Mouse (Mus musculus): Measurements from ENCODE around the gene Fto. TPM values are rescaled to one million over a fixed set of nuclear protein-coding genes. Genes with fewer than 3 reads are reported as not detected.

Fto gene
- polyA plus RNA-seq, 1 experiment from 2014 or later: 149 TPM

GRCm38 (mm10) chr8:91395340-91396055 is 82.2 kb downstream of the Fto start:
- no peak overlapping the region for H3K4me3 ChIP-seq (replicated peaks; ENCODE audit: low read length)
- ATAC-seq (ENCODE audit: low FRiP score): no peak
- no peak overlapping the region for H3K4me2 ChIP-seq (replicated peaks)
- no peak overlapping the region for H3K27ac ChIP-seq
- no peak for DNase-seq (ENCODE audit: low spot score)
- H3K4me1 ChIP-seq (replicated peaks; ENCODE audit: control insufficient read depth, insufficient read depth, low read length): no peaks in the 10 kb centered on the region; the same call in 1 of the 2 replicates
- WGBS: 80% methylated on average over 6 of the region's 6 CpGs
- H3K9me3 ChIP-seq (ENCODE audit: control insufficient read depth, low read length): no peaks in the 10 kb centered on the region
- no peak overlapping the region for H3K9ac ChIP-seq
- no peaks in the 10 kb centered on the region for H3K27me3 ChIP-seq (ENCODE audit: control insufficient read depth, insufficient read depth, low read length)
- no peaks in the 10 kb centered on the region for H3K36me3 ChIP-seq (replicated peaks; ENCODE audit: control insufficient read depth, insufficient read depth)

GRCm38 (mm10) chr8:91398053-91398452 is 84.7 kb downstream of the Fto start:
- Histone ChIP-seq H3K4me1 (replicated peaks; ENCODE audit: control insufficient read depth, insufficient read depth, low read length) (no peaks in the 10 kb centered on the region; the same call in 1 of the 2 replicates), H3K4me3 (replicated peaks; ENCODE audit: low read length) (no peak overlapping the region), H3K9me3 (ENCODE audit: control insufficient read depth, low read length) (no peaks in the 10 kb centered on the region), H3K36me3 (replicated peaks; ENCODE audit: control insufficient read depth, insufficient read depth) (no peaks in the 10 kb centered on the region), H3K9ac (no peak overlapping the region), H3K27ac (no peak overlapping the region), H3K27me3 (ENCODE audit: control insufficient read depth, insufficient read depth, low read length) (no peaks in the 10 kb centered on the region), H3K4me2 (replicated peaks) (no peak overlapping the region)
- DNase-seq (ENCODE audit: low spot score) (no peak), ATAC-seq (ENCODE audit: low FRiP score) (no peak)
- 95% methylated on average over 5 of the region's 5 CpGs for WGBS

- Histone ChIP-seq H3K4me3 (replicated peaks; ENCODE audit: low read length) (no peak overlapping the region), H3K9me3 (ENCODE audit: control insufficient read depth, low read length) (no peaks in the 10 kb centered on the region), H3K27me3 (ENCODE audit: control insufficient read depth, insufficient read depth, low read length) (no peaks in the 10 kb centered on the region), H3K36me3 (replicated peaks; ENCODE audit: control insufficient read depth, insufficient read depth) (no peaks in the 10 kb centered on the region), H3K4me1 (replicated peaks; ENCODE audit: control insufficient read depth, insufficient read depth, low read length) (no peaks in the 10 kb centered on the region), H3K27ac (no peak overlapping the region), H3K4me2 (replicated peaks) (no peak overlapping the region), H3K9ac (no peak overlapping the region)
- WGBS: 92% methylated on average over 9 of the region's 9 CpGs
- ATAC-seq (ENCODE audit: low FRiP score) (no peak), DNase-seq (ENCODE audit: low spot score) (no peak)
Observed at GRCm38 (mm10) chr8:91402980-91403975, 90.0 kb downstream of the Fto start.

GRCm38 (mm10) chr8:91404311-91404710 is 91.0 kb downstream of the Fto start:
- Histone ChIP-seq H3K27me3 (ENCODE audit: control insufficient read depth, insufficient read depth, low read length) (no peaks in the 10 kb centered on the region), H3K9ac (no peak overlapping the region), H3K4me2 (replicated peaks) (no peak overlapping the region), H3K4me3 (replicated peaks; ENCODE audit: low read length) (no peak overlapping the region), H3K4me1 (replicated peaks; ENCODE audit: control insufficient read depth, insufficient read depth, low read length) (no peaks in the 10 kb centered on the region), H3K27ac (no peak overlapping the region), H3K36me3 (replicated peaks; ENCODE audit: control insufficient read depth, insufficient read depth) (0 out of 2 replicates have a peak, but pooled peaks cover under 1% of the 10 kb centered on the region), H3K9me3 (ENCODE audit: control insufficient read depth, low read length) (no peaks in the 10 kb centered on the region)
- DNase-seq (ENCODE audit: low spot score) (no peak), ATAC-seq (ENCODE audit: low FRiP score) (no peak)
- WGBS: 92% methylated on average over 7 of the region's 7 CpGs

GRCm38 (mm10) chr8:91405099-91405498 is 91.8 kb downstream of the Fto start:
- ATAC-seq (ENCODE audit: low FRiP score): no peak
- WGBS: 91% methylated on average over 7 of the region's 7 CpGs
- H3K4me2 ChIP-seq (replicated peaks): no peak overlapping the region
- 0 out of 2 replicates have a peak, but pooled peaks cover 6% of the 10 kb centered on the region for H3K36me3 ChIP-seq (replicated peaks; ENCODE audit: control insufficient read depth, insufficient read depth)
- no peaks in the 10 kb centered on the region for H3K9me3 ChIP-seq (ENCODE audit: control insufficient read depth, low read length)
- no peak overlapping the region for H3K27ac ChIP-seq
- H3K4me3 ChIP-seq (replicated peaks; ENCODE audit: low read length): no peak overlapping the region
- DNase-seq (ENCODE audit: low spot score): no peak
- H3K9ac ChIP-seq: no peak overlapping the region
- H3K27me3 ChIP-seq (ENCODE audit: control insufficient read depth, insufficient read depth, low read length): no peaks in the 10 kb centered on the region
- H3K4me1 ChIP-seq (replicated peaks; ENCODE audit: control insufficient read depth, insufficient read depth, low read length): no peaks in the 10 kb centered on the region

GRCm38 (mm10) chr8:91406624-91407290 is 93.4 kb downstream of the Fto start:
- Histone ChIP-seq H3K36me3 (replicated peaks; ENCODE audit: control insufficient read depth, insufficient read depth) (0 out of 2 replicates have a peak, but pooled peaks cover 6% of the 10 kb centered on the region), H3K9me3 (ENCODE audit: control insufficient read depth, low read length) (no peaks in the 10 kb centered on the region), H3K9ac (no peak overlapping the region), H3K27ac (no peak overlapping the region), H3K4me3 (replicated peaks; ENCODE audit: low read length) (no peak overlapping the region), H3K4me2 (replicated peaks) (no peak overlapping the region), H3K27me3 (ENCODE audit: control insufficient read depth, insufficient read depth, low read length) (no peaks in the 10 kb centered on the region), H3K4me1 (replicated peaks; ENCODE audit: control insufficient read depth, insufficient read depth, low read length) (0 out of 2 replicates have a peak, but pooled peaks cover 5% of the 10 kb centered on the region)
- ATAC-seq (ENCODE audit: low FRiP score) (no peak), DNase-seq (ENCODE audit: low spot score) (no peak)
- 89% methylated on average over 14 of the region's 14 CpGs for WGBS

- no peak overlapping the region for H3K9ac ChIP-seq
- 0 out of 2 replicates have a peak, but pooled peaks cover 6% of the 10 kb centered on the region for H3K36me3 ChIP-seq (replicated peaks; ENCODE audit: control insufficient read depth, insufficient read depth)
- no peak overlapping the region for H3K4me3 ChIP-seq (replicated peaks; ENCODE audit: low read length)
- no peaks in the 10 kb centered on the region for H3K27me3 ChIP-seq (ENCODE audit: control insufficient read depth, insufficient read depth, low read length)
- no peak for DNase-seq (ENCODE audit: low spot score)
- H3K4me1 ChIP-seq (replicated peaks; ENCODE audit: control insufficient read depth, insufficient read depth, low read length): 0 out of 2 replicates have a peak, but pooled peaks cover 5% of the 10 kb centered on the region
- H3K9me3 ChIP-seq (ENCODE audit: control insufficient read depth, low read length): no peaks in the 10 kb centered on the region
- H3K27ac ChIP-seq: no peak overlapping the region
- 89% methylated on average over 4 of the region's 4 CpGs for WGBS
- ATAC-seq (ENCODE audit: low FRiP score): no peak
- no peak overlapping the region for H3K4me2 ChIP-seq (replicated peaks)
Observed at GRCm38 (mm10) chr8:91407880-91408279, 94.6 kb downstream of the Fto start.

- DNase-seq (ENCODE audit: low spot score) (no peak), ATAC-seq (ENCODE audit: low FRiP score) (no peak)
- H3K4me2 ChIP-seq (replicated peaks): no peak overlapping the region
- no peak overlapping the region for H3K4me3 ChIP-seq (replicated peaks; ENCODE audit: low read length)
- H3K9ac ChIP-seq: no peak overlapping the region
- H3K27me3 ChIP-seq (ENCODE audit: control insufficient read depth, insufficient read depth, low read length): no peaks in the 10 kb centered on the region
- no peaks in the 10 kb centered on the region for H3K9me3 ChIP-seq (ENCODE audit: control insufficient read depth, low read length)
- H3K4me1 ChIP-seq (replicated peaks; ENCODE audit: control insufficient read depth, insufficient read depth, low read length): 0 out of 2 replicates have a peak, but pooled peaks cover 5% of the 10 kb centered on the region
- 0 out of 2 replicates have a peak, but pooled peaks cover 6% of the 10 kb centered on the region for H3K36me3 ChIP-seq (replicated peaks; ENCODE audit: control insufficient read depth, insufficient read depth)
- no peak overlapping the region for H3K27ac ChIP-seq
- WGBS: 87% methylated on average over 12 of the region's 12 CpGs
Observed at GRCm38 (mm10) chr8:91410007-91410406, 96.7 kb downstream of the Fto start.

Data from hindbrain, embryonic 14.5 days (tissue).